1 mouse cellular context compared by ENCODE assay signal in the genomic region with DNA sequence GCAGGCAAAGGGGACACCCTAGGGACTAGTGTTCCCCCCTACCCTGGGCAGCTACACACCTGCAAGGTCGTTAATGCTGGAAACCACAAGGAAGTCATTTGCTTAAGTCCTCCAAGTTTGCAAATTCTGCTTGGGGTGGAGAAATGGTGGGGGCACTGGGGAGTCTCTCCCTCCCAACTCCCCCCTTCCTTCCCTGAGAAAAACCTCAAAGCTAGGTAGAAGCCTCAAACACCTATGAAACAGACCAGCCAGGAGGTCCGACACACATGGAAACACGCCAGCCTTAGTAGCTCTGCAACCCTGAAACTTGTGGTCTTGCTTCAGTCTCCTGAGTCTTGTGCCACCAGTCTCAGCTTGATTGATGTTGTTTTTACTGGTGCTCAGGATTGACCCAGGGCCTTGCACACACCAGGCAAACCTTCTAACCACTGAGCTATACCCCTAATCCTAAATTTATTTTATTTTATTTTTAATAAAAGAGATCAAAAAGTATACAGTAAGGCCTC.
TF ChIP-seq lines count a peak whose summit lies in the region.

No protein-coding gene starts in this region.

TF ChIP-seq in CH12.LX, 34 proteins besides CTCF, POLR2A, EP300 and RAD21 (continued from another document):
- no peak for TF ChIP-seq ZKSCAN1 (IDR thresholded peaks at IDR 0.05; ENCODE audit: borderline replicate concordance, low read depth, low read length)
- no peak; the same call in 1 of the 2 replicates for TF ChIP-seq POLR2AphosphoS2 (IDR thresholded peaks at IDR 0.05; ENCODE audit: low read depth, low read length)
- peak; percentile 75 for TF ChIP-seq MXI1 (IDR thresholded peaks at IDR 0.05; ENCODE audit: low read depth, low read length)
- peak; percentile 81 for TF ChIP-seq MYC (IDR thresholded peaks at IDR 0.05; ENCODE audit: low read depth, low read length)
- no peak; the same call in 1 of the 2 replicates for TF ChIP-seq HCFC1 (IDR thresholded peaks at IDR 0.05; ENCODE audit: low read depth, low read length)
